Mouse (Mus musculus): ENCODE results near the gene Hsd17b3. TPM values are rescaled to one million over a fixed set of nuclear protein-coding genes. Genes with fewer than 3 reads are reported as not detected.

Hsd17b3 gene
- total RNA-seq, 2 experiments from 2014 or later: not detected

- DNase-seq (ENCODE audit: extremely low spot score in 1 of 2, low spot score in 1 of 2): no peak
Observed at GRCm38 (mm10) chr13:64024803-64025202, 64.2 kb downstream of the Hsd17b3 start.

- no peak for DNase-seq (ENCODE audit: extremely low spot score in 1 of 2, low spot score in 1 of 2)
Observed at GRCm38 (mm10) chr13:64022786-64023468, 66.1 kb downstream of the Hsd17b3 start.

GRCm38 (mm10) chr13:64020902-64021311, 68.1 kb downstream of the Hsd17b3 start:
- peak; percentile 63 to 65 for DNase-seq (ENCODE audit: extremely low spot score in 1 of 2, low spot score in 1 of 2)

- DNase-seq (ENCODE audit: extremely low spot score in 1 of 2, low spot score in 1 of 2): no peak
Observed at GRCm38 (mm10) chr13:64018586-64019141, 70.4 kb downstream of the Hsd17b3 start.

- no peak for DNase-seq (ENCODE audit: extremely low spot score in 1 of 2, low spot score in 1 of 2)
Observed at GRCm38 (mm10) chr13:64016048-64016447, 73.0 kb downstream of the Hsd17b3 start.

GRCm38 (mm10) chr13:64011157-64011556, 77.9 kb downstream of the Hsd17b3 start:
- no peak for DNase-seq (ENCODE audit: extremely low spot score in 1 of 2, low spot score in 1 of 2)

Other genes starting within 250 kb of the Hsd17b3 start
- gene Slc35d2, start 40.1 kb upstream of the Hsd17b3 start, total RNA-seq (2021): 1 to 10 TPM in 1 of 2 experiments, under 1 TPM in 1; 0.69 to 1.0 TPM
- 10 to 100 TPM; 12.6 to 15.9 TPM for gene Zfp367, start 64.0 kb upstream of the Hsd17b3 start, total RNA-seq (2021)
- gene Habp4, start 72.6 kb upstream of the Hsd17b3 start, total RNA-seq (2021): 100 to 1,000 TPM; 145 to 153 TPM
- 1 to 10 TPM; 6.9 to 7.2 TPM for gene Cdc14b, start 186.1 kb upstream of the Hsd17b3 start, total RNA-seq (2021)
- gene Aaed1, start 223.5 kb upstream of the Hsd17b3 start, total RNA-seq (2021): 10 to 100 TPM; 13.1 to 14.4 TPM

Data from layer of hippocampus, postnatal 25 days (tissue).